Mouse (Mus musculus) small intestine, adult 10 weeks (tissue): ENCODE measurements around the gene Pola2. TPM values are rescaled to one million over a fixed set of nuclear protein-coding genes. Genes with fewer than 3 reads are reported as not detected.

Experiments used
- polyA plus RNA-seq: library from polyadenylated mRNA; stranded (reverse); fragments of 350-450 nt; fragmentation: Illumina TruSeq; extraction: RNeasy Lipid Tissue Mini Kit (QIAGEN cat#74804); gene quantifications from one replicate; pipeline ENCODE4 v1.2.3, GENCODE M21; 2014; ENCODE audit warnings: low replicate concordance

The Pola2 gene
- polyA plus RNA-seq = 4.1 TPM

DNA sequence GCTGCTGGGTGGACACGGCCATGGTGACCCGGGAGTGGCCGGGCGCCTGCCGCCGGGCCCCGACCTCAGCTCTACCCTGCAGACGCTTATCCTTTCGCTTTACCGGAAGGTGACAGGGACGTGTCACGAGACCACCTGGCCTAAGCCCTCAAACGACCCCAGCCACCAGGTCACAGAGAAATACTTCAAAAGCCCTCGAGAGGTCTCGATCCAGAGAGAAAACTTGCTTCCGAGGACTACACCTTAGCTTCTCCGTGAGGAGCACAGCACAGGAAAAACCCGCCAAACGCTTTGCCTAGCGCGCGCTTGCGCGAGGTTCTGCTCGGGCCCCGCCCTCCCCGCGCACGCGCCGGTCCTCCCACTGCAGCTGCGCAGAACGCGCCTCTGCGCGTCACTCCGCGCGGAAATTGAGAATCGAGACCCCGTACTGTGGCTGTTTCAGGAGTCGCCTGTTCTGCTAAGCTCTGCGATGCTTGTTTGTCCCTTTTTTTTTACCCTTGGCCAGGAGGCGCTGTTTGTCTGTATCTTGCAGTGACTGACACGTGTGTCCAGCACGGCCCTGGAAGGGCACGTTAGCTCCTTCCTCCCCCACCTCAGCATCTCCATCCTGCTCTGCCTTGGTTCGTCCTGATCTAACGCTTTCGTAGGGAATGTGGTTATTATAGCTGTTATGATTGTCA, at the start of gene Pola2:
Gene Pola2, minus strand, starts transcription at position 320 of the 680 bp plus-strand sequence.

GRCm38 (mm10) chr19:5986043-5986442, 22.0 kb upstream of the Pola2 start, which contains the start of gene Slc22a20:
Slc22a20 (minus strand) TSS chr19:5986143.

DNA sequence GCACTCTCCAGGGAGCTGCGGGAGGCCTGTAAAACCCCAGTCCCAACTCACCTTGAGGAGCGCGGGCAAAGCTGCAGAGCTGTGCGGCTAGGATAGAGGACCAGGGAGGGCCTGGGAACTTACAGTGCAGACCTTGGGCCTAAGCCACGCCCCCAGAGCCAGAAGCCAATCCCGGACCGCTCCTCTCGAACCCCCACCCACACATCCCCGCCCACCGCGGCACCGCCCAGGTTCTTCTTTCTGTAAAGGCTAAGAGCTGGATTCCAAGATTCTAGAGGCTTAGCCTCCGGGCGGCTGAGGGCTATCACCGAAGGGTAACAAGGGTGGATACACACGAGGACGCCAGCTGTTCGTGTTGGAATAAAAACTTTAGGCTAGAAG, 39.3 kb downstream of the Pola2 start, which contains the start of gene Cdc42ep2:
Gene Cdc42ep2, minus strand, starts transcription at position 104 of the 381 bp plus-strand sequence.

DNA sequence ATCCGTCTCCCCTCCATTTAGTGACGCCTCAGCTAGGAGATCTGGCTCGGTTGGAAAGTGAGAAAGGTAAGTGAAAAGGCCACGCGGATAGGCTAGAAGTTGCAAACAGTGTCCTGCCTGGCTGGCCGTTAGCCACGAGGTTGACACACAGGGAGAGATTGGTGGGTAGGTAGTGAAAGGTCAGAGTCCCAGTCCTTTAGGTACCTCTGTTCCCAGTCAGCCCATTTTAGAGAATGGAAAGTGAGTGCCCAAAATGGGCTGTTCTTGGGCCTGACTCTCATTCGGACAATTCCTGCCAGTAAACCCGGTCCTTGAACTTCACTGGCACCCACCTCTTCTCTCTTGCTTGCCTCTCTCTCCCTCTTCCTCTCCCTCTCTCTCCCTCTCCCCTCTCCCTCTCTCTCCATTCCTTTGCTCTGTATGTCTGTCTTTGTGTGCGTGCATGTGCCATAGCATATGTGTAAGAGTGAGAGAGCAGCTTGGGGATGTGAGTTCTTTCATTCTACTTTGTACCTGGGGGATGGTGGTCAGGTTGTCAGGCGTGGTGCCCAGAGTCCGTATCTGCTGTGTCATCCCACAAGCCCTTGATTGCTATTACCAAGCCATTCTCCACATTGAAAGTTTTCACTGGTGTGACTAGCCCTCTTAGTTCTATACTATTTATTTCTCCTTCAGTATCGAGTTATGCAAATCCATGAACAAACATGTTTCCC, 50.8 kb downstream of the Pola2 start, which contains the start of gene Dpf2:
Gene Dpf2, minus strand, starts transcription at position 4 of the 713 bp plus-strand sequence.

GRCm38 (mm10) chr19:5894002-5894678, 69.9 kb downstream of the Pola2 start, which contains the start of gene Tigd3:
Tigd3 (minus strand) TSS chr19:5894149.

Other genes starting within 250 kb of the Pola2 start
- gene Ehbp1l1, start 237.9 kb downstream of the Pola2 start, polyA plus RNA-seq = 6.5 TPM
- gene Fam89b, start 234.5 kb downstream of the Pola2 start, polyA plus RNA-seq = not detected
- gene Ltbp3, start 223.3 kb downstream of the Pola2 start, polyA plus RNA-seq = 0.74 TPM
- 0.41 TPM for gene Scyl1, start 192.8 kb downstream of the Pola2 start, polyA plus RNA-seq
- 6.4 TPM for gene Frmd8, start 88.9 kb downstream of the Pola2 start, polyA plus RNA-seq
- gene Slc25a45, start 86.4 kb downstream of the Pola2 start, polyA plus RNA-seq = 29.7 TPM
- 0.97 TPM for gene Tigd3, start 70.1 kb downstream of the Pola2 start, polyA plus RNA-seq
- 8.6 TPM for gene Dpf2, start 51.2 kb downstream of the Pola2 start, polyA plus RNA-seq
- gene Cdc42ep2, start 39.4 kb downstream of the Pola2 start, polyA plus RNA-seq = 2.5 TPM
- gene Slc22a20, start 21.9 kb upstream of the Pola2 start, polyA plus RNA-seq = not detected
- gene Capn1, start 51.7 kb upstream of the Pola2 start, polyA plus RNA-seq = 1.9 TPM
- gene Syvn1, start 82.4 kb upstream of the Pola2 start, polyA plus RNA-seq = 0.97 TPM
- 21.3 TPM for gene Mrpl49, start 93.6 kb upstream of the Pola2 start, polyA plus RNA-seq
- 4.9 TPM for gene Fau, start 93.6 kb upstream of the Pola2 start, polyA plus RNA-seq
- gene Znhit2, start 97.0 kb upstream of the Pola2 start, polyA plus RNA-seq = not detected
- gene Tm7sf2, start 104.2 kb upstream of the Pola2 start, polyA plus RNA-seq = 0.97 TPM
- gene Vps51, start 113.0 kb upstream of the Pola2 start, polyA plus RNA-seq = 9.3 TPM
- not detected for gene Tmem262, start 115.8 kb upstream of the Pola2 start, polyA plus RNA-seq
- not detected for gene Gm28374, start 118.1 kb upstream of the Pola2 start, polyA plus RNA-seq
- gene Zfpl1, start 120.8 kb upstream of the Pola2 start, polyA plus RNA-seq = not detected
- gene Cdca5, start 120.8 kb upstream of the Pola2 start, polyA plus RNA-seq = 2.1 TPM
- not detected for gene AC131692.1, start 130.2 kb upstream of the Pola2 start, polyA plus RNA-seq
- gene Naaladl1, start 141.6 kb upstream of the Pola2 start, polyA plus RNA-seq = 3.8 TPM
- gene Sac3d1, start 154.4 kb upstream of the Pola2 start, polyA plus RNA-seq = not detected
- 4.0 TPM for gene Snx15, start 164.1 kb upstream of the Pola2 start, polyA plus RNA-seq
- gene Batf2, start 176.8 kb upstream of the Pola2 start, polyA plus RNA-seq = 0.41 TPM
- gene Arl2, start 177.3 kb upstream of the Pola2 start, polyA plus RNA-seq = 1.0 TPM
- 0.37 TPM for gene Majin, start 220.2 kb upstream of the Pola2 start, polyA plus RNA-seq